Comparison of ENCODE assay signal across 9 mouse cellular contexts in genomic region chr4:111327760-111328373, GRCm38 (mm10).
DNase-seq lines count a peak whose midpoint lies in the region; ATAC-seq lines count a peak whose summit lies in the region.
"Had no signal": no experiment of that assay in that cellular context is flagged by ENCODE, and none has a peak within 500 bp of the region (broad histone marks: within the 10 kb centered on the region; RNA-seq: fewer than 3 reads in every experiment).

No protein-coding gene starts in this region.

- H3K27ac ChIP-seq in hindbrain, embryonic 14.5 days, result no peak overlapping the region
- no peak overlapping the region for H3K27ac ChIP-seq in midbrain, embryonic 12.5 days (replicated peaks)
- H3K27ac ChIP-seq: lung, embryonic 15.5 days had no signal

- H3K4me3 ChIP-seq in hindbrain, embryonic 14.5 days (replicated peaks; ENCODE audit: low read length), result no peak overlapping the region
- H3K4me3 ChIP-seq in midbrain, embryonic 12.5 days, result no peak overlapping the region
- H3K4me3 ChIP-seq: lung, embryonic 15.5 days had no signal

- H3K27me3 ChIP-seq in hindbrain, embryonic 14.5 days (ENCODE audit: control insufficient read depth, insufficient read depth, low read length), result no peaks in the 10 kb centered on the region
- no peaks in the 10 kb centered on the region for H3K27me3 ChIP-seq in midbrain, embryonic 12.5 days
- H3K27me3 ChIP-seq: lung, embryonic 15.5 days had no signal

- DNase-seq in adrenal gland, postnatal 10 days, result peak; percentile 49
- no peak for DNase-seq in adrenal gland, postnatal 25 days
- peak; percentile 26 to 61 for DNase-seq in left cerebral cortex, adult 18-20 months (ENCODE audit: low spot score in 2 of 2)
- no peak for DNase-seq in left cerebral cortex, postnatal 36 days (ENCODE audit: low spot score in 2 of 2)
- DNase-seq in ZHBTc4 (ENCODE audit: low read depth, low spot score), result peak; percentile 55
- DNase-seq in hindbrain, embryonic 14.5 days (ENCODE audit: low spot score), result peak; percentile 84
- no peak for DNase-seq in right cerebral cortex, postnatal 36 days (ENCODE audit: low spot score in 2 of 2)

- no peaks in the 10 kb centered on the region for H3K9me3 ChIP-seq in hindbrain, embryonic 14.5 days (ENCODE audit: control insufficient read depth, low read length)
- H3K9me3 ChIP-seq in midbrain, embryonic 12.5 days, result no peaks in the 10 kb centered on the region
- H3K9me3 ChIP-seq: lung, embryonic 15.5 days had no signal

- 62% methylated on average over 11 of the region's 11 CpGs for WGBS in hindbrain, embryonic 14.5 days
- 72% methylated on average over 11 of the region's 11 CpGs for WGBS in midbrain, embryonic 12.5 days

- H3K4me1 ChIP-seq in hindbrain, embryonic 14.5 days (replicated peaks; ENCODE audit: control insufficient read depth, insufficient read depth, low read length), result no peaks in the 10 kb centered on the region
- no peaks in the 10 kb centered on the region for H3K4me1 ChIP-seq in midbrain, embryonic 12.5 days
- H3K4me1 ChIP-seq: lung, embryonic 15.5 days had no signal

- intact Hi-C loops in left cerebral cortex, postnatal 36 days (cut with DNase I), result loop anchor here (5.0 to 10.0 kb wide), 4 partner anchors 169 to 1273 kb away; no protein-coding TSS in a partner anchor

- H3K4me2 ChIP-seq in hindbrain, embryonic 14.5 days (replicated peaks), result 0 out of 2 replicates have a peak overlapping the region, but pooled peaks have one; percentile 12
- no peak overlapping the region for H3K4me2 ChIP-seq in midbrain, embryonic 12.5 days (replicated peaks)
- H3K4me2 ChIP-seq: lung, embryonic 15.5 days had no signal

- H3K9ac ChIP-seq in hindbrain, embryonic 14.5 days, result no peak overlapping the region
- no peak overlapping the region for H3K9ac ChIP-seq in midbrain, embryonic 12.5 days (replicated peaks)
- H3K9ac ChIP-seq: lung, embryonic 15.5 days had no signal

- no peaks in the 10 kb centered on the region for H3K36me3 ChIP-seq in hindbrain, embryonic 14.5 days (replicated peaks; ENCODE audit: control insufficient read depth, insufficient read depth)
- H3K36me3 ChIP-seq in midbrain, embryonic 12.5 days, result no peaks in the 10 kb centered on the region
- H3K36me3 ChIP-seq: lung, embryonic 15.5 days had no signal

- peak; percentile 46; the same call in 1 of the 2 replicates for ATAC-seq in hindbrain, embryonic 14.5 days (ENCODE audit: low FRiP score)
- ATAC-seq in midbrain, embryonic 12.5 days (ENCODE audit: low FRiP score, low read depth), result 0 out of 2 replicates have a peak, but pooled peaks have one; percentile 43

Comparison
In these comparisons a context has a peak if more than half of its experiments do, and no peak if none do; other contexts are left out.
1. DNase-seq: peak in adrenal gland, postnatal 10 days (single experiment), left cerebral cortex, adult 18-20 months (2 of 2), ZHBTc4 (single experiment) and hindbrain, embryonic 14.5 days (single experiment); none in adrenal gland, postnatal 25 days (single experiment), left cerebral cortex, postnatal 36 days (0 of 2) and right cerebral cortex, postnatal 36 days (0 of 2).